Mouse (Mus musculus) gastrocnemius, adult 2 months (tissue): Measurements from ENCODE around the gene Car11. TPM values are rescaled to one million over a fixed set of nuclear protein-coding genes. Genes with fewer than 3 reads are reported as not detected.

Experiments
- DNase-seq: peaks from one replicate; pipeline ENCODE4 v3.0.0; 2022
- H3K27ac ChIP-seq: fragments of 200-600 bp; 2 replicates; pipeline ENCODE4 v1.8.1; 2022; ENCODE audit warnings: mild to moderate bottlenecking
- H3K4me3 ChIP-seq: fragments of 200-600 bp; 2 replicates; pipeline ENCODE4 v1.8.1; 2022; ENCODE audit warnings: mild to moderate bottlenecking, moderate library complexity
- CTCF ChIP-seq: fragments of 200-600 bp; IDR thresholded peaks from 2 replicates; pipeline ENCODE4 v1.8.1; 2022; ENCODE audit warnings: antibody characterized with exemption, mild to moderate bottlenecking, moderate library complexity
- intact Hi-C: fragments of 180-260 bp; cut with DNase I; formaldehyde crosslinking; loops from one replicate; pipeline ENCODE4 v1.15.1; 2025
- total RNA-seq, 2 experiments: library from RNA; stranded (reverse); gene quantifications; 2 replicates each; pipeline ENCODE4 v1.2.3; 2021

The Car11 gene
- total RNA-seq, 2 experiments from 2014 or later, result 7.7 to 16.4 TPM

DNA sequence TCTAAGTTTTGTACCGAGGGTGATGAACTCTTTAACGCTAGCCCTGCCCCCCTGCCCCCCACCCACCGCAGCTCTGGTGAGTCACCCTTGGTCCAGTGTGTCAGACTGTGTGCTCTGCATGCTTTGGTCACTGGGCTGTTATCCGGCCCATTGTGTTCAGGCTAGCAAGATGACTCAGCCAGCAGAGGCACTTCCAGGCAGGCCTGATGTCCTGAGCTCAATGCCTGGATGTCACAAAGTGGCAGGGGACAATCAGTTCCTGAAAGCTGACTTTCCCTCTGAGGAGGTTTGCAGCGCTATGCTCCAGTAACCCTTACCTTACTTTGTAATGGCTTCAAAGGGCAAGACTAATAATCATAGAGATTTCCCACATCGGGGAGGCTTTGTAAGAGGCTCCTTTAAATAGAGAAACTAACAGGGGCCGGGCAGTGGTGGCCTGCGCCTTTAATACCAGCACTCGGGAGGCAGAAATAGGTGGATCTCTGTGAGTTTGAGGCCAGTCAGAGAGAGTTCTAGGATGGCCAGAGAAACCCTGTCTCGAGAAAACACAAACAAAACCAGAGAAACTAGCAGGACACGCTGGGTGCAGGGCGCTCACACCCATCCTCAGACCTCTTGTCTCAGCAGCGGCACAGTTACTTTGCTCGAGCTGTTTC, 19.5 kb upstream of the Car11 start:
- intact Hi-C loops, result loop anchor here (5.0 kb wide), 1 partner anchor 203 kb away; no protein-coding TSS in a partner anchor
- Histone ChIP-seq H3K4me3 (no peak overlapping the region), H3K27ac (peak overlapping the region; percentile 90)
- DNase-seq, result peak; percentile 51
- TF ChIP-seq CTCF, result no peak

DNA sequence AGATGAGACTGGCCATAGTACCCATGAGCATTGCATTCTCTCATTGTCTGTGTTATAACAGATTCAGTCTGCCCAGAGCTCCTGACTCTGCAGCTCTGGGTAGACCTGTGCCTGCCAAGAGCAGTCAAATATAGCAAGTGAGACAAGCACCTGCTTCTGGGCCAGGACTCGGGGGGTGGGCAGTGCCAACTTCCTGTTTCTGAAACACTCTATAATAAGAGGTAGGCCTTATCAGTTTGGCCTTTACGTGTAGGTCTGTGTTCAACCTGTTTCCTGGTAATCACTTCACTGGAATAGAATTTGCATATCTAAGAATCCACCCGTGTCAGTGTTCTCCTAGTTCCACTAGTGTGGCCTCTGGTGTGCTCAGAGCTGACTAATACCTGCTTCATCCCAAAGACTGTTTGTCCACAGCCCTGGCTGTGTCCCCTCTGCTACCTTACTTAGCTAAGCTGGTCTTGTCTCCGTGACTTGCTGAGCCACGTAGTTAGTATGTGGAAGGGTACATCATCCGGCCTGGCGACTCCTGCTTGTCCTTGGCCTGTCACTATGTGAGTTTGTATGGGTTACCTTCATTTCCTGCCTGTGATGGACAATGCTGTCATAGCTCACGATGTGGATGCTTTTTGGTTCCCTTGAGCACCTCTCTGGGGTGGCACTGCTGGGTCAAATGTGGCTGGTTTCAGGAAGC, 18.5 kb upstream of the Car11 start:
- H3K27ac ChIP-seq, result peak overlapping the region; percentile 90
- peak overlapping the region; percentile 17; the same call in 1 of the 2 replicates for H3K4me3 ChIP-seq
- TF ChIP-seq CTCF, result no peak
- intact Hi-C loops, result loop anchor here (5.0 kb wide), 1 partner anchor 204 kb away; no protein-coding TSS in a partner anchor
- DNase-seq, result peak; percentile 82

DNA sequence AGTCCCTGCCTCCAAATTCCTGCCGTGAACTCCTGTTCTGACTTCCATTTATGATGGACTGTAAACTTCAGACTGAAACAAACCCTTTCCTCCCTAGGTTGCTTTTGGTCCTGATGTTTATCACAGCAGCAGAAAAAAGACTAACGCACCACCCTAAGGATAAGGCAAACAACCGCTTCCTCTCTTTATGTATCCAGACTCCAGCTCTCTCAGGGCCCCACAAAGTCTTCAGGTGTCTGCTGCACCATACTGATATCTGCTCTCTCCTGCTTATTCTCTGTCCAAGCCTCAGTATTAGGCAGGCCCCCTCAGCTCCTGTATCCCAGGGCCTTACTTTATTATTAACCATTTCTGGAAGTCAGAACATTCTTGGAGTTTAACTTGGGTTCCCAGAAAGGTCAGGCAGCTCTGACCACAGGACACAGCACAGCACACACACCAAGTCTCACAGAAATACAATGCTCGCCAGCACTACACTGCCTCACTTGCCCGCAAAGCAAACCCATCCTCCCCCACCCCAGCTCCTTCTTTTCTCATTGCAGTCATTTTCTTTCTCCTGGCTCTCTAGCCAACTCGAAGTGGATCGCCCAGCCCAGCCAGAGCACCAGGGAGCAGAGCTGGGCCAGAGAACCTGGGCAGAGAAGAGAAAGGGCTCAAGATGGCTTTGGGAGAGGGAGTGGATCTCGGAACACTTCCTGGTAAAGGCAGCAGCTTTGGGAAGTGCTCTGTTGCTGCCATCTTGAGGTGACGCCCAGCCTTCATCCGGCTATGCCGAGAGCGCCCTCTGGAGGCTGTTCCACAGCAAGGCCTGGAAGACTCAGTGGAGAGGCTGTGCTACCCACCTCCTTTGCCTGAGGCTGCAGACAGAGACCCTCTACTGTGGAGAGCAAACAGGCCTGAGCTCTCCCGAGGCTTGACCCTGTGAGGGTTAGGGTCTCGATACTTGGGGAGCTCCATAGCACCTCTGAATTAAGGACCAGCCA, 17.2 kb upstream of the Car11 start:
- TF ChIP-seq CTCF, result no peak; the same call in 1 of the 2 replicates
- intact Hi-C loops, result loop anchor here (2.0 to 5.0 kb wide), 2 partner anchors 40 to 205 kb away; no protein-coding TSS in a partner anchor
- Histone ChIP-seq H3K27ac (peak overlapping the region; percentile 90), H3K4me3 (peak overlapping the region; percentile 50)
- DNase-seq, result peak; percentile 91

DNA sequence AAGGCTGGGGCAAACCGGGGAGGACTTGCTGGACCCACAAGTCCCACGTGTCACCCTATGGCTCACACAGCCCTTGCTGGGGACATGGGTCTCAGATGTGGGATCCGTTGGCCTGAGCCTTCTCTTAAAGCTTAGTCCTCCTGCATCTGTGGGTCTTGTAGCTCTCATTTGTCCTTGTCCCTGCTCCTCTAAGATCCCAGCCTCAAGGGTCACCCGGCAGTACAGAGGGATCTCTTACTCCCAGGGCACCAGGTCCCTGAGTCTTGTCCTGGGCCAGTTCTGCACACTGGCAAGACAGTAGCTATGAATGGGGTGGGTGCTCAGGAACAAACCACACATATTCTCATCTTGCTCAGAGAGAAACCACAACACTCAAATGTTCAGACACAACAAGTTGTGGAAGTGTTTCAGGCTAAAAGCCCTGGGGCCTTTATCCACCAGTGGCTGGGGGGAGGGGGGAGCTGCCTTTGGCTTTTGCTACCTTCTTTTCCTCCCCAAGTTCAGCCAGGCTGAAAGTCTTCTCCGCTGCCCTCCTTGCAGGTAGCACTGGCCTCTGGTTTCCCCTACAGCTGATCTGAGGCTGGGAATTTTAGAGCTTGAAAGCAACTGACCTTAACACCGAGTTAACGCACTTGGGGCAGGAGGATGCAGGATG, 16.1 kb upstream of the Car11 start, which contains the start of gene Ntn5:
TSS of gene Ntn5 (plus strand) at position 627 of the 655 bp plus-strand sequence.
- H3K4me3 ChIP-seq, result no peak within 1 kb of the TSS
- DNase-seq, result no peak
- H3K27ac ChIP-seq, result peak within 1 kb of the TSS; percentile 48; the same call in 1 of the 2 replicates
- TF ChIP-seq CTCF, result no peak
- intact Hi-C loops, result loop anchor here (2.0 to 5.0 kb wide), 2 partner anchors 41 to 206 kb away; no protein-coding TSS in a partner anchor

DNA sequence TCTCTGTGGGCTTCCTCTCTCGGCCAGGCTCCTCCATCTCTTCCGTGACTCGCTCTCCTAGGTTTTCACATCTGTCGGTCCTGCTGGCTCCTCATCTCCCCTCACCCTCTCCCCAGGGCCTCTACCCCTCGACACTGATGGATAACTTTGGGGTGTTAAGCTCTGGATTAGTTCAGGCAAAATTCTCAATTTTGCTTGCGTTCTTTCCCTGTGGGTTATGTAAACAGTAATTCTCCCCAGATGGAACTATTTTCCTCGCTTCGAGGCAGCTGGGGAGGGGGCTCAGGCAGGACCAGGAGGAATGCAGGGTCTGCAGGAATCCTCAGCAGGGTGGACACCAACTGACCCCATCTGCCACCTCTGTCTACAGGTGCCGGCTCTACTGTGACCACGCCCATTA, 13.8 kb upstream of the Car11 start:
- intact Hi-C loops, result loop anchor here (2.0 kb wide), 1 partner anchor 89 kb away; no protein-coding TSS in a partner anchor
- DNase-seq, result no peak
- TF ChIP-seq CTCF, result no peak
- Histone ChIP-seq H3K4me3 (no peak overlapping the region), H3K27ac (no peak overlapping the region)

DNA sequence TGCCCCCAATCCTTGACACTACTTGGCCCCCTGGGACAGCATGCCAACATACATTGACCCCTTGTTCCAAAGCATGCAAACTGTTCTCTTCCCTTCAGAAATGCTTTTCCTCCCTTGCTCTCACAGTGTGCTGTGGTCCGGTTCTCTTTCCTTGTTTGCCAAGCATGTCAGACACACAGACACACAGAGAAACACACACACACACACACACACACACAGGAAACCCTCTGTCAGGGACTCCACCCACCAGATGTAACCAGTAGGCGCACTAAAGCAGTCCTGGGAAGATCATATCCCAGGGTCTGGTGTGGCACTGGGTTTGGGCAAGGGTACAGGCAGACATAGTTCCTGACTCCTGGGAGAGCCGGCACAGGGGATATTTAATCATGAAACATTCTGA, 12.8 kb upstream of the Car11 start:
- intact Hi-C loops, result loop anchor here (2.0 kb wide), 1 partner anchor 90 kb away; no protein-coding TSS in a partner anchor
- Histone ChIP-seq H3K4me3 (no peak overlapping the region), H3K27ac (no peak overlapping the region)
- DNase-seq, result no peak
- TF ChIP-seq CTCF, result no peak

DNA sequence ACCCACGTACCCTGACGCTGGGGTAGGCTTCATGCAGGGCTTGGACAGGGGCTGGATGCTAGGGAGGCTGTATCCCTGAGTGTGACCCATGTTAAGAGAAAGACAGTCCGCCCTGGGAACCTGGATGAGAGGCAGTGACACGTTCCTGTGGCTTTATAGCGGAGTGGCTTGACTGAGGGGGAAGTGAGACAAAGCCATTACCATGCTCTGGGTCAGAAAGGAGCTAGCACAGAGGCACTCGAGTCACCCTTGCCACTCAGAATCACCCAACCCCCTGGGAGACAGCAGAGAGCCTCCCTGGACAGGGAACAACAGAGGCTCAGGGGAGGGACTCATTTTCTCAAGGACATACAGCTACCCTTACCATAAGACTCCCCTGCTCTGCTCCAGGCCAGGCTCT, 10.5 kb upstream of the Car11 start:
- Histone ChIP-seq H3K27ac (no peak overlapping the region), H3K4me3 (no peak overlapping the region)
- DNase-seq, result no peak
- intact Hi-C loops, result no loop called here
- no peak for TF ChIP-seq CTCF

DNA sequence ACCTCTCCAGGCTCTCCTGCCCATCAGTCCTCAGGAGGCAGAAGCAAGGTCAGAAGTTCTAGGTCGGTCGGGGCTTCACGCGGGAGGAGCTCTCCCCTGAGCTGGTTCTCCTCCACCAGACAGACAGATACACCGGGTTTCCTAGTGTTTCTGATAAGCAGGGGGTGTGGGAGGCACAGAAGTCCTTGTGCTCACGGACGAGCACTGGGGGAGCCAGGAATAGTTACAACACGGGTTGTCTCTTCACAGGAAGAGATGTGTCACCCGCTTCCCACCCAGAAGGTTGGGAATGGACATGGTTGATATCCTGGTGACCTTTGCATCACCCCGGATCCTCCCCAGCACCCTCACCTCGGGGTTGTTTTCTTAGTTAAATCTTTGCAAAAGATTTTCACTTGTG, 9.8 kb upstream of the Car11 start:
- DNase-seq, result no peak
- TF ChIP-seq CTCF, result no peak
- H3K4me3 ChIP-seq, result no peak overlapping the region
- intact Hi-C loops, result no loop called here
- H3K27ac ChIP-seq, result no peak overlapping the region

DNA sequence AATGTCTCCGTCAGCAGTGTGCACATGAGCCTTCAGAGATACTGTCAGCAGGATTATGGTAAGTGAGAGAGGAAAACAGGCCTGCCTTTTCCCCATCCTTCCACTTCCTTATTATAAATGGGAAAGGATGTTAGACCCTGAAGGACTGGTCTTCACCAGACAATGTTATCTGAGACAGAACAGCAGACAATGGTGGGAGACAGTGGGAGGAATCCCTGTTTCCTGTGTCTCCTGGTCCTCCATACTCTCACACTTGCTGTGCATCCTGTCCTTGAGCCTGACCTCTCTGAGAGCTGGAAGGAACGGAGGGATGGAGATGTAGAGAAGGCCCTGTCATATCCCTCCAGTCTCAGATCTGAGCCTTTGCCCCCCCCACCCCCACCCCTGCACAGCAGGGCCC, 7.3 kb upstream of the Car11 start:
- intact Hi-C loops, result no loop called here
- no peak for DNase-seq
- no peak for TF ChIP-seq CTCF
- H3K27ac ChIP-seq, result no peak overlapping the region
- no peak overlapping the region for H3K4me3 ChIP-seq

DNA sequence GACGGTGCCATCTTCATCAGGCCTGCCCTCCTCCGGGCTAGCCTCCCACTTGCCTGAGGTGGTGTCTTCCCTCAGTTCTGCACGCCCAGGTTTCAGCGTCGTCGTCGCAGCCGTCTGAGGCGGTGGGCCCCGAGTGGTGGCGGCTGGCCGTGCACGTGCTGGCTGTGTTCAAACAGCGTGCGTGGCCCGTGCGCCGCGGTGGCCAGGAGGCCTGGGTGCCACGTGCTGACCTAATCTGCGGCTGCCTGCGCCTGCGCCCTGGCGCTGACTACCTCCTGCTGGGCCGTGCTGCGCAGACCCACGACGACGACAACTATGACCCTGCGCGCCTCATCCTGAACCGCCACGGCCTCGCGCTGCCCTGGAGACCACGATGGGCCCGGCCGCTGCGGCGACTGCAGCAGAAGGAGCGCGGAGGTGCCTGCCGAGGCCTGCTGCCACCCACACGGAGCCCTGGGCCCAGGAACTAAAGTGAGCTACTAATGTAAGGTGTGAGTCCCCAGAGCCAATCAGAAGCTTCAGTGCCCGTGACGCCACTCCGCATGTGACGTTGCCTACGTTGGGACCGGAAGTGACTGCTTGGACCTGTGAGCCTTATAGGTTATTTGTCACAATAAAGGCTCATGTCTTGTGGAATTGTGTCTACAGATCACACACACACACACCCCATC, 5.6 kb upstream of the Car11 start, which contains the start of gene Sec1:
TSS of gene Sec1 (minus strand) at position 482 of the 671 bp plus-strand sequence.
- peak; percentile 25 for DNase-seq
- no peak for TF ChIP-seq CTCF
- intact Hi-C loops, result no loop called here
- no peak within 1 kb of the TSS for H3K4me3 ChIP-seq
- no peak within 1 kb of the TSS for H3K27ac ChIP-seq

DNA sequence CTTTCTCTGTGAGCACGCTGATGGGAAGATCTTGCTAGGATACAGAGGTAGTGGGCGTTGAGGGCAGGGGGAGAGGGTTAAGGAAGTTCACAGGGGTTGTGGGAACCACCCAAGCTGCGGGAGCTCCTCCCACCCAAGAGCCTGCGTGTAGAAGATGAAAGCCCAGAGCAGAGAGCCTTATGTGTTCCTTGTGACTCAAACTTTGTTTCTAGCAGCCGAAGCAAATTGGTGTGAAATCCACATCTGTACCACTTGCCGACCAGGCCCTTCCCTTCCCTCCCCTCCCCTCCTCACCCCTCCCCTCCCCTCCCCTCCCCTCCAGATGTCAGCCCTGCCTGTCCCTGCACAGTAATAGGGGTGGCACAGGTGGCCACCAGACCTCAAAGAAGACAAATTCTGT, 4.5 kb upstream of the Car11 start:
- Histone ChIP-seq H3K4me3 (no peak overlapping the region), H3K27ac (no peak overlapping the region)
- no peak for TF ChIP-seq CTCF
- DNase-seq, result no peak
- intact Hi-C loops, result no loop called here
